Mouse (Mus musculus) adrenal gland, adult 2 months (tissue): ENCODE measurements around the gene Gm5796. TPM values are rescaled to one million over a fixed set of nuclear protein-coding genes. Genes with fewer than 3 reads are reported as not detected.
"Not testable (repeated sequence)": the region's sequence is repeated elsewhere in the genome, so short reads cannot be mapped to it uniquely, and the experiment has no call there.

Experiments used
- DNase-seq: peaks from one replicate; pipeline ENCODE4 v3.0.0; 2021
- long read RNA-seq: library from polyadenylated mRNA; stranded (forward); transcript quantifications from one replicate; pipeline ENCODE4 v2.0.0, GENCODE M21; 2021
- polyA plus RNA-seq: library from polyadenylated mRNA; depleted of rRNA; stranded (reverse); fragments of >200 nt; gene quantifications from 2 replicates; pipeline ENCODE4 v1.2.3, GENCODE M21; 2012; rRNA removed
- total RNA-seq, 2 experiments: library from RNA; stranded (reverse); gene quantifications; 2 replicates each; pipeline ENCODE4 v1.2.3; 2021

Gene Gm5796
- under 1 TPM; 0.26 to 0.38 TPM for total RNA-seq
- not detected in 2 replicates for polyA plus RNA-seq
- long read RNA-seq: 0 reads

- DNase-seq: not testable (repeated sequence)
These were observed at the start of gene Gm5796 for GRCm38 (mm10) chr14:4023641-4024040. Gm5796 (plus strand) TSS chr14:4023941.

GRCm38 (mm10) chr14:3998094-3998493 lies 25.6 kb upstream of the Gm5796 start, which contains the start of gene Gm3099:
Gm3099 (plus strand) TSS chr14:3998394.
- not testable (repeated sequence) for DNase-seq

- DNase-seq: not testable (repeated sequence)
These were observed 60.1 kb downstream of the Gm5796 start, which contains the start of gene Gm3115 for GRCm38 (mm10) chr14:4083820-4084219. Gm3115 (plus strand) TSS chr14:4084120.

Other genes starting within 250 kb of the Gm5796 start
- gene Gm3002, start 213.9 kb upstream of the Gm5796 start, total RNA-seq: under 1 TPM in 1 of 2 experiments, not detected in 1; 0.14 TPM
- gene Gm3002, start 213.9 kb upstream of the Gm5796 start, polyA plus RNA-seq: not detected in 2 replicates
- gene Gm3033, start 177.7 kb upstream of the Gm5796 start, total RNA-seq: under 1 TPM in 1 of 2 experiments, not detected in 1; 0.23 TPM
- gene Gm3033, start 177.7 kb upstream of the Gm5796 start, polyA plus RNA-seq: not detected in 2 replicates
- not detected for gene Gm2916, start 139.8 kb upstream of the Gm5796 start, total RNA-seq
- not detected in 2 replicates for gene Gm2916, start 139.8 kb upstream of the Gm5796 start, polyA plus RNA-seq
- gene Gm3029, start 92.2 kb upstream of the Gm5796 start, total RNA-seq: not detected
- gene Gm3029, start 92.2 kb upstream of the Gm5796 start, polyA plus RNA-seq: not detected in 2 replicates
- gene Gm3095, start 60.4 kb upstream of the Gm5796 start, total RNA-seq: not detected
- 0.08 TPM in 1 of 2 replicates, not detected in the other for gene Gm3095, start 60.4 kb upstream of the Gm5796 start, polyA plus RNA-seq
- not detected for gene Gm3099, start 25.5 kb upstream of the Gm5796 start, total RNA-seq
- not detected in 2 replicates for gene Gm3099, start 25.5 kb upstream of the Gm5796 start, polyA plus RNA-seq
- gene Gm3115, start 60.2 kb downstream of the Gm5796 start, total RNA-seq: under 1 TPM in 1 of 2 experiments, not detected in 1; 0.17 TPM
- gene Gm3115, start 60.2 kb downstream of the Gm5796 start, polyA plus RNA-seq: not detected in 2 replicates
- not detected for gene Gm8108, start 86.6 kb downstream of the Gm5796 start, total RNA-seq
- not detected in 2 replicates for gene Gm8108, start 86.6 kb downstream of the Gm5796 start, polyA plus RNA-seq
- gene Gm3127, start 141.1 kb downstream of the Gm5796 start, total RNA-seq: not detected
- not detected in 2 replicates for gene Gm3127, start 141.1 kb downstream of the Gm5796 start, polyA plus RNA-seq
- not detected for gene Gm2974, start 158.6 kb downstream of the Gm5796 start, total RNA-seq
- 0.06 TPM in 1 of 2 replicates, not detected in the other for gene Gm2974, start 158.6 kb downstream of the Gm5796 start, polyA plus RNA-seq
- gene Gm3138, start 225.7 kb downstream of the Gm5796 start, total RNA-seq: not detected
- gene Gm3138, start 225.7 kb downstream of the Gm5796 start, polyA plus RNA-seq: not detected in 2 replicates